Mouse (Mus musculus): ENCODE data around the gene Rln1.

Gene Rln1

GRCm38 (mm10) chr19:29334068-29334745 lies at the start of gene Rln1:
Rln1 (minus strand) TSS chr19:29334670.
- DNase-seq, result peak; percentile 33

- no peak for DNase-seq
Measured at GRCm38 (mm10) chr19:29383368-29383767, 48.9 kb upstream of the Rln1 start.

GRCm38 (mm10) chr19:29379839-29380603 lies 45.6 kb upstream of the Rln1 start:
- DNase-seq, result no peak

GRCm38 (mm10) chr19:29376382-29376781 lies 41.9 kb upstream of the Rln1 start:
- DNase-seq, result no peak

GRCm38 (mm10) chr19:29374947-29375346 lies 40.5 kb upstream of the Rln1 start:
- no peak for DNase-seq

GRCm38 (mm10) chr19:29373438-29373837 lies 39.0 kb upstream of the Rln1 start:
- DNase-seq, result no peak

GRCm38 (mm10) chr19:29372621-29373020 lies 38.2 kb upstream of the Rln1 start:
- no peak for DNase-seq

- no peak for DNase-seq
Measured at GRCm38 (mm10) chr19:29372138-29372537, 37.7 kb upstream of the Rln1 start.

GRCm38 (mm10) chr19:29371284-29372081 lies 37.0 kb upstream of the Rln1 start:
- DNase-seq, result no peak

- DNase-seq, result no peak
Measured at GRCm38 (mm10) chr19:29370545-29371283, 36.2 kb upstream of the Rln1 start.

GRCm38 (mm10) chr19:29370112-29370511 lies 35.6 kb upstream of the Rln1 start:
- DNase-seq, result no peak

GRCm38 (mm10) chr19:29368671-29369309 lies 34.3 kb upstream of the Rln1 start:
- DNase-seq, result no peak

- DNase-seq, result no peak
Measured at GRCm38 (mm10) chr19:29368041-29368440, 33.6 kb upstream of the Rln1 start.

GRCm38 (mm10) chr19:29366969-29367622 lies 32.6 kb upstream of the Rln1 start, which contains the start of the genes Plgrkt and Cd274:
Plgrkt (minus strand) TSS chr19:29367390.
Cd274 (plus strand) TSS chr19:29367455.
- DNase-seq, result peak; percentile 82

GRCm38 (mm10) chr19:29366226-29366968 lies 31.9 kb upstream of the Rln1 start:
- DNase-seq, result no peak

- no peak for DNase-seq
Measured at GRCm38 (mm10) chr19:29365105-29365504, 30.6 kb upstream of the Rln1 start.

GRCm38 (mm10) chr19:29364076-29364475 lies 29.6 kb upstream of the Rln1 start:
- no peak for DNase-seq

- no peak for DNase-seq
Measured at GRCm38 (mm10) chr19:29363557-29363956, 29.1 kb upstream of the Rln1 start.

GRCm38 (mm10) chr19:29362173-29362930 lies 27.9 kb upstream of the Rln1 start:
- no peak for DNase-seq

Data from kidney, adult 11 months (tissue).